Mouse (Mus musculus) kidney, adult 2 months (tissue): ENCODE data around the gene Tmx2. TPM values are rescaled to one million over a fixed set of nuclear protein-coding genes. Genes with fewer than 3 reads are reported as not detected.
"Not testable (repeated sequence)": the region's sequence is repeated elsewhere in the genome, so short reads cannot be mapped to it uniquely, and the experiment has no call there.

Experiments used
- DNase-seq: peaks from one replicate; pipeline ENCODE4 v3.0.0; 2021
- H3K27ac ChIP-seq: fragments of 200-500 bp; 2 replicates; pipeline ENCODE4 v1.5.1; 2012; ENCODE audit warnings: low read depth, low read length, control low read depth, inconsistent platforms; ENCODE audit not compliant: insufficient read depth
- H3K27me3 ChIP-seq: fragments of 200-500 bp; replicated peaks from 2 replicates; pipeline ENCODE4 v1.6.1; 2012; ENCODE audit warnings: mild to moderate bottlenecking, moderate library complexity, low read length, inconsistent platforms; ENCODE audit not compliant: control insufficient read depth, insufficient read depth
- H3K36me3 ChIP-seq: fragments of 200-500 bp; 2 replicates; pipeline ENCODE4 v1.6.1; 2012; ENCODE audit warnings: mild to moderate bottlenecking, moderate library complexity, low read length, inconsistent platforms; ENCODE audit not compliant: control insufficient read depth, insufficient read depth
- H3K4me1 ChIP-seq: fragments of 200-500 bp; 2 replicates; pipeline ENCODE4 v1.6.1; 2011; ENCODE audit warnings: low read length; ENCODE audit not compliant: control insufficient read depth, insufficient read depth
- H3K4me3 ChIP-seq: fragments of 200-500 bp; 2 replicates; pipeline ENCODE4 v1.5.1; 2011; ENCODE audit warnings: mild to moderate bottlenecking, low read depth, low read length, control low read depth; ENCODE audit not compliant: insufficient read depth
- CTCF ChIP-seq: fragments of 200-500 bp; conservative IDR thresholded peaks from 2 replicates; pipeline ENCODE4 v1.5.1; 2011; ENCODE audit warnings: low read depth, mild to moderate bottlenecking, control low read depth, low read length, moderate library complexity, mixed read lengths; ENCODE audit not compliant: insufficient read depth, insufficient read length
- POLR2A ChIP-seq: fragments of 200-500 bp; IDR thresholded peaks from one replicate; pipeline ENCODE4 v1.6.1; 2011; ENCODE audit warnings: low read depth, low read length, control low read depth
- WGBS: fragments of 180-500 bp; shearing (Covaris S2); methylation state at CpG from one replicate; pipeline ENCODE4 v1.1.7; 2018; 5-methylcytosine and 5-hydroxymethylcytosine counted together
- polyA plus RNA-seq: library from polyadenylated mRNA; depleted of rRNA; stranded (reverse); fragments of >200 nt; gene quantifications from 2 replicates; pipeline ENCODE4 v1.2.3, GENCODE M21; 2012; rRNA removed

Gene Tmx2
- 188 and 193 TPM in 2 replicates for polyA plus RNA-seq

DNA sequence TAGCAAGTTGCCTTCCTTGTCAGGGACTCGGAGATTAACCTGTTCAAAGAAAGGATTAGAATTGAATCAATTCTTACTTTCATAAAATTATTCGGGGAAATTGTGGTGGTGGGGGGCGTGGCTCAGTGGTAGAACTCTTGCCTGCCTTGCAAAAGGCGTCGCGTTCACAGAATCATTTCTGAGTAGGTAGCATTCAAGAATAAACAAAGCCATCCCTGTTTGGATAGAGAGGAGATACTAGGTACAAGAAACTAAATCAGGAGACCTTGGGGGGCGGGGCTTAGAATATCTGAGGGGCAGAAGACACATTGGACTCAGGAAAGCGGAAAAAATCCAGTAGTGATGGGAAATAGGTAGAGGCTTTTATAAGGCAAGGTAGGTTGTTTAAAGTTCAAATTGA lies at the start of gene Tmx2:
TSS of gene Tmx2 (minus strand) at position 125 of the 400 bp plus-strand sequence.
- TF ChIP-seq CTCF (no peak), POLR2A (no peak)
- Histone ChIP-seq H3K4me1 (no peaks in the 10 kb centered on the region; the same call in 1 of the 2 replicates), H3K27ac (no peak within 1 kb of the TSS), H3K4me3 (peak within 1 kb of the TSS; percentile 96), H3K27me3 (no peaks in the 10 kb centered on the region), H3K36me3 (no peaks in the 10 kb centered on the region; the same call in 1 of the 2 replicates)
- 11% methylated on average over 8 of the region's 8 CpGs for WGBS
- no peak for DNase-seq

DNA sequence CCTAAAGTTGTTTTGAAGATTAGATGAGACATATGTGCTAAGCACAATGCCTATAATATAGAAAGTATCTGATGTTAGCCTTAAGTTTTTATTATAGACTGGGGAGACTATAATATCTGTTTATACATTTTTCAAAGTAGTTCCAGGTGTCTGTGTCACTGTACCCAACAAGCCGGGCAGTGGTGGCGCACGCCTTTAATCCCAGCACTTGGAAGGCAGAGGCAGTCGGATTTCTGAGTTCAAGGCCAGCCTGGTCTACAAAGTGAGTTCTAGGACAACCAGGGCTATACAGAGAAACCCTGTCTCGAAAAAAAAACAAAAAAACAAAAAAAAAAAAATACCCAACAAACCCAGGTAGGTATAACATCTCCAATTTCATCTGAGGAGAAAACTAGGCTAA lies 49.3 kb upstream of the Tmx2 start:
- H3K36me3 ChIP-seq, DNase-seq, H3K4me3 ChIP-seq, H3K27me3 ChIP-seq, H3K27ac ChIP-seq, H3K4me1 ChIP-seq: not testable (repeated sequence)
- WGBS = 86% methylated on average over 5 of the region's 5 CpGs

DNA sequence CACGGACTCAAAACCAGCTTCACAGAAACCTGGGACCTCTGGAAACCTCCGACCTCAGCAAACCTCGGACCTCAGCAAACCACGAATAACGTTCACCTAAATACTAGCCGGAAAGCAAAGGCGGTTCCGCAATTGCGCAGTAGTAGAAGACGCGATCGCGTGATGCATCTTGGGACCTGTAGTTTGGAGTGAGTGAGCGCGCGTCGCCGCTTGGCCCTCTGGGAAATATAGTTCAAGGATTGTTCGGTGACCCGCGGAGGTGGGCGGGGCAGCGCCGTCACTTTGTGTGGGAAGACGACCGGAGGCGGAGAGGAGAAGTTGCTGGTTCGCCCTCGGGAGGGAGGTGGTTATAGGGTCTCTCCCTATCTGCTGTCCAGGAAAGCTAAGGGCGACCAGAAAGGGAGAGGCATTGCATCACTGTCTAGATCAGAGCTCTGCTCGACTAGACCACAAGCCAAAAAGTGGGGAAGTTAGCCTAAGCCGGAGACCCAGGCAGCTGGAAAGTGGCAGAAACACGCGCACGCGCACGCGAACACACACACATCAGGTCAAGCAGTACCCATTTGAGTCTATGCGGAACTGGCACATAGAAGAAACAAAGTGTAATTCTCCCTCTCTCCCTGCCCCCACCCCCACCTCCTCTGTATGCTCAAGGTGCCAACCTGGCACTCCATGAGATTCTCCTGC lies 48.4 kb upstream of the Tmx2 start, which contains the start of gene Clp1:
TSS of gene Clp1 (minus strand) at position 179 of the 687 bp plus-strand sequence.
- Histone ChIP-seq H3K27ac (peak within 1 kb of the TSS; percentile 92), H3K4me3 (peak within 1 kb of the TSS; percentile 77), H3K4me1 (peaks cover 3% of the 10 kb centered on the region), H3K27me3 (no peaks in the 10 kb centered on the region), H3K36me3 (peaks cover 3% of the 10 kb centered on the region)
- WGBS = under 1% methylated on average over 39 of the region's 39 CpGs
- peak; percentile 99 for DNase-seq
- TF ChIP-seq CTCF (no peak), POLR2A (peak; percentile 42)

DNA sequence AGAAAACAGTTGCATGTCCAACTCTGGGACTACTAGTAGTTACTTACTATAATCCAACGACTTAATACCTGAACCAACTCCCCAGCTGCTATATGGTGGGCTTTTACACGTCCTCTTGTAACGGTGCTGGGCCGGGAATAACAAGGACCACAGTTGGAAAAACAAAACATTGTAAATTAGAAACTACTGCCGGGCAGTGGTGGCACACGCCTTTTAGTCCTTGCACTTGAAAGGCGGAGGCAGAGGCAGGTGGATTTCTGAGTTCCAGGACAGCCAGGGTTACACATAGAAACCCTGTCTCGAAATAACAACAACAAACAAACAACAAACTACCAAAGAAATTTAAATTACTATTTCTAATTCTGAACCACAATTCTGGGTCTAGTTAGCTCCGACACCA lies 47.8 kb upstream of the Tmx2 start:
- no peak for DNase-seq
- Histone ChIP-seq H3K36me3 (peaks cover 3% of the 10 kb centered on the region), H3K4me3 (peak overlapping the region; percentile 59), H3K27me3 (no peaks in the 10 kb centered on the region), H3K27ac (no peak overlapping the region; the same call in 1 of the 2 replicates), H3K4me1 (peaks cover 3% of the 10 kb centered on the region)
- no peak for TF ChIP-seq POLR2A
- 1% methylated on average over 9 of the region's 9 CpGs for WGBS

DNA sequence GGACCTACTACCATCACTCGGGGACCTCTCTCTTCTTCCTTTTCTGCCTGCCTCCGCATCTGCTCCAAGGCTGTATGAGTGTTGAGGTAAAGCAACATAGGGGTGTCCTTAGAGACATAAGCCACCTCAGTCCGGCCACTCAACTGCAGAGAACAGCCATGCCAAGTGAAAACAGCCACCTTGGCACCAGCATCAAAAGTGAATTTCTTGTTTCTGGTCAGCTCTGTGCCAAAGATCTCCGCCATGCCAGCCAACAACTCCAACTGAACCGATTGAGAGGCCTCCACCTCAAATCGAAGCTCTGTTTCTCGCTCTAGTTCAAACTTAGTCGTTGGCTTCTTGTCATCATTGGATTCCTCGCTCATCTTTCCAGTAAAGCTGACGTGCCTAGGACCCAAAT lies 46.8 kb upstream of the Tmx2 start:
- 94% methylated on average over 10 of the region's 10 CpGs for WGBS
- peaks cover 3% of the 10 kb centered on the region for H3K36me3 ChIP-seq
- no peak for DNase-seq
- H3K4me1 ChIP-seq = peaks cover 3% of the 10 kb centered on the region
- no peaks in the 10 kb centered on the region for H3K27me3 ChIP-seq
- TF ChIP-seq POLR2A (no peak), CTCF (no peak)
- H3K27ac ChIP-seq = no peak overlapping the region
- no peak overlapping the region for H3K4me3 ChIP-seq

DNA sequence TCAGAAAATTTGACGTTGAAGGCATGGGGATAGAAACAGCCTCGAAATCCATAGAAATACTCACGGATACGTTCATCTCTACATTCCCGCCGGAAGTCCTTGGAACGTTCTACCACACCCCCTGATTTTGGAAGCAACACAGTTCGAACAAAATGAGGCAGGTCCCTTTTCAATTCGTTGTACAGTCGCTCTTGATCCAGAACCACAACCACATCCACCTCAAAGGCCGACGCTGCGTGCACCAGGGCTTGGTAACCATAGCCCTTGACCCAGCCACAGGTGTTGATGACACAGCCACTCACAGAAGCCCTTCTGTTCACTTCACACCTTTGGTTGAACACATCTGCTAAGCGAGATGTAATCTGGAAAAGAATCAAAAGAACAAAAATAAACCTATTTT lies 44.9 kb upstream of the Tmx2 start:
- no peak for DNase-seq
- no peak for TF ChIP-seq POLR2A
- TF ChIP-seq CTCF = no peak
- Histone ChIP-seq H3K4me3 (no peak overlapping the region), H3K4me1 (peaks cover 3% of the 10 kb centered on the region), H3K27me3 (no peaks in the 10 kb centered on the region), H3K36me3 (peaks cover 3% of the 10 kb centered on the region), H3K27ac (no peak overlapping the region)
- WGBS = 93% methylated on average over 14 of the region's 14 CpGs

DNA sequence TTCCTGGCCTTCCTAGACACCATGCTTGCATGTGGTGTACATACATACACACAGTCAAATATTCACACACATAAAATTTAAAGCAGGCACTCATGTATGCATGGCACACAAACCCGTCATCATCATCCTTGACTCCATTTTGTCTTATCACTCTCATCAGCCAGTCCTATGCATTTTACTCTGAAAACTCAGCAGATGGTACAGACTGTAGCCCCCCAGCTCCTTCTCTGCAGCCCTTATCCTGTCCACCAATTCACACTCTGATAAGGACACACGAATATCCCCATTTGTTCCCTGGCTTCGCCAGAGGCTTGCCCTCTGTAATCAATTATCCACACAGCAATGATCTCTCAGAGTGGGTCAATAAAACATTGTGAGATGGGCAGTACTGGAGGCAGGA lies 42.2 kb upstream of the Tmx2 start:
- no peak for TF ChIP-seq CTCF
- no peak for TF ChIP-seq POLR2A
- Histone ChIP-seq H3K36me3 (peaks cover 3% of the 10 kb centered on the region), H3K4me3 (no peak overlapping the region), H3K27me3 (no peaks in the 10 kb centered on the region), H3K4me1 (no peaks in the 10 kb centered on the region; the same call in none of the 2 replicates), H3K27ac (no peak overlapping the region)
- WGBS = 89% methylated on average over 3 of the region's 3 CpGs
- DNase-seq = no peak
